Mouse (Mus musculus): ENCODE data around the gene Olfr1314. TPM values are rescaled to one million over a fixed set of nuclear protein-coding genes. Genes with fewer than 3 reads are reported as not detected.

The Olfr1314 gene
- not detected for polyA plus RNA-seq (2015; fragmentation: Illumina TruSeq; extraction: RNeasy Lipid Tissue Mini Kit (QIAGEN cat#74804); ENCODE audit: insufficient read depth, low replicate concordance)

DNA sequence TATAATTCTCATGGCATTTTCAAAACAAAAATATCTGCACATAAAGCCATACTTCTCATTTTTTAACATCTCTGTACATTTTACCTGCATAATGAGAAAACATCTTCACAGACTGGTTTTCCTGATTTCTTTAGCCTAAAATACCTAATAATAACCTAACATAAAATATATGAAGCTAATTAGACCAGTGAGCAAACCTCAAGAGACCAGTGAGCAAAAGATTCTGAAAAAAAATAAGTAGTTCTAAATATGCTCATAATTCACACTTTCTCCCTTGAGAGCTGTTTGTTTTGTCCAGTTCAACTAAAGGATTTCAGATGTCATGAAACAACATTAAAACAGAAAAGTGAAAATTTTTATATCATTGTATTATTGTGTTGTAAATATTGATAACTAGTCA lies at the start of gene Olfr1314:
TSS of gene Olfr1314 (minus strand) at position 101 of the 400 bp plus-strand sequence.

DNA sequence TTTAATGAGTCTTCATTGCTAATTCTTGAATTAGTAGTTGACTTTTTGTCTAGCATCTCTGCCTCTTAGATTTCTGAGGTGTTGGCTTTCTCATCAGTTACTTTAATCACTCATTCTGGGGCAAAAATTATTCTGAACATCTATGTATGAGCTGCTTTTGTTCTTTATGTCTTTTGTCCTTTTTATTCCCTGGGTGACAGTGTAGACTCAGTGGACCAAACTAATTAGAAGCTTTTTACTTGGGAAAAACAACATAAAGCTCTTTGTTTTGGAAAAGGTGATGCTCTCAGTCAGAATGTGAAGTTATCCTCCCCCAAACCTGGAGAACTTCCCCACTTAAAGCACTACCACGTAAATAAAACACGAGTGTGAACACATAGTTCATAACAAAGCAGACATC lies 43.4 kb upstream of the Olfr1314 start, which contains the start of gene Olfr1317:
TSS of gene Olfr1317 (plus strand) at position 301 of the 400 bp plus-strand sequence.

DNA sequence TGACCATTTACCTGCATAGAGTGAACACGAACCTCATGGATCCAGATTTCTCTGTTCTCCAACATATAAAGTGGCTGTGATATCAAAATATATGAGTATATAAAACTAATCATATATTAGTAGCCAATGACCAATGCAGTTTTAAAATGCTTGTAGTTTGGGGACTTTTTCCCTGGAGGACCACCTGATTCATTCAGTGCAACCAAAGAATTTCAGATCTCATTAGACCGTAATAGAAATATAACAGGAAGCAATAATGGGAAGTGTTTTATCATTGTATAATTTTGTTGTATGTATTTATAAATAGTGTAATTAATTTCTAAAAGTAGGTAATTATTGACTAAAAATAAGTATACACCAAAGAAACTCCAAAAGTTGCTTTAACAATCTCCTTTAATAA lies 38.3 kb upstream of the Olfr1314 start, which contains the start of gene Olfr1316:
TSS of gene Olfr1316 (minus strand) at position 101 of the 400 bp plus-strand sequence.

DNA sequence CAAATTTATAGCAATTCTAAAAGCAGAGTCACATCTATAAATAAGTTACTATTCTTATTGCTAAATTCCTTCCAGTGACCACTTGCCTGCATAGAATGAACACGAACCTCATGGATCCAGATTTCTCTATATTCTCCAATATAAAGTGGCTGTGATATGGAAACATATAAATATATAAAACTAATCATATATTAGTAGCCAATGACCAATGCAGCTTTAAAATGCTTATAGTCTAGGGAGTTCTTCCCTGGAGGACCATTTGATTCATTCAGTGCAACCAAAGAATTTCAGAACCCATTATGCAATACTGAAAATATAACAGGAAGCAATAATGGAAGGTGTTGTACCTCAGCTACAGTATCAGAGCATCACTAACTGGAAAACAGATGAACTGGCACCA lies 18.8 kb upstream of the Olfr1314 start, which contains the start of gene Olfr1315-ps1:
TSS of gene Olfr1315-ps1 (minus strand) at position 101 of the 400 bp plus-strand sequence.

DNA sequence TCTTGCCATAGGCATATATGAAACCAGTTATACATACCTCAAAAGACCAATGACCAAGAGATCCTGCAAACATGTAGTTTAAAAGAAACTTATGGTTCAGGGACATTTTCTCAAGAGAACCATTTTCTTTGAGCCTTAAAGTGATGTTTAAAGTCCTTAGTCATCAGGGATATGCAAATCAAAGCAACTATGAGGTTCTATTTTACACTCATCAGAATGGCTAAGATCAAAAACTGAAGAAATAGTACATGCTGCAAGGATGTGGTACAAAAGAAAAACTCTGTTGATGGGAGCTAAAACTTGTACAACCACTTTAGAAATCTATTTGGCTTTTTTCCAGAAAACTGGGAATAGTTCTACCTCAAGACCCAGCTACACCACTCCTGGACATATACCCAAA lies 18.8 kb downstream of the Olfr1314 start, which contains the start of gene Olfr1313:
TSS of gene Olfr1313 (minus strand) at position 101 of the 400 bp plus-strand sequence.

DNA sequence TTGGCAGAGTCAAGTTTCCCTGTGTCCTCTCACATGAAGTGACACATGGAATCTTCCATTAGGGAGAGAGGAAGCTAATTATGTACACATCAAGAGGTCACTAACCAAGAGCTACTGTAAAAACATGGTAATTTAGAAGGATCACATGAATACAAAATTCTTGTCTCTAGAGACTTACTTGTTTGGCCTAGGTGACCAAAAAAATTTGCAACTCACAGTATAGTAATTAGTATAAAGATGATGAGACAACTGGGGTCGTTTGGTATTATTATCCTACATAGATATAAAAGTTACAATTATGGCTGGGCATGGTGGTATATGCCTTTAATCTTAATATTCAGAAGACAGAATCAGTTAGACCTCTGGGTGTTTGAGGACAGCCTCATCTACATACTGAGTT lies 46.4 kb downstream of the Olfr1314 start, which contains the start of gene Olfr1312:
TSS of gene Olfr1312 (minus strand) at position 101 of the 400 bp plus-strand sequence.

Other genes with a start within 250 kb of the Olfr1314 start
- gene Olfr1305, start 219.6 kb downstream of the Olfr1314 start, polyA plus RNA-seq (2015; fragmentation: Illumina TruSeq; extraction: RNeasy Lipid Tissue Mini Kit (QIAGEN cat#74804); ENCODE audit: insufficient read depth, low replicate concordance), result not detected
- not detected for gene Olfr1306, start 180.5 kb downstream of the Olfr1314 start, polyA plus RNA-seq (2015; fragmentation: Illumina TruSeq; extraction: RNeasy Lipid Tissue Mini Kit (QIAGEN cat#74804); ENCODE audit: insufficient read depth, low replicate concordance)
- not detected for gene Olfr1307, start 147.3 kb downstream of the Olfr1314 start, polyA plus RNA-seq (2015; fragmentation: Illumina TruSeq; extraction: RNeasy Lipid Tissue Mini Kit (QIAGEN cat#74804); ENCODE audit: insufficient read depth, low replicate concordance)
- not detected for gene Olfr1308, start 131.8 kb downstream of the Olfr1314 start, polyA plus RNA-seq (2015; fragmentation: Illumina TruSeq; extraction: RNeasy Lipid Tissue Mini Kit (QIAGEN cat#74804); ENCODE audit: insufficient read depth, low replicate concordance)
- gene Olfr1309, start 106.5 kb downstream of the Olfr1314 start, polyA plus RNA-seq (2015; fragmentation: Illumina TruSeq; extraction: RNeasy Lipid Tissue Mini Kit (QIAGEN cat#74804); ENCODE audit: insufficient read depth, low replicate concordance), result not detected
- not detected for gene Olfr1310, start 84.1 kb downstream of the Olfr1314 start, polyA plus RNA-seq (2015; fragmentation: Illumina TruSeq; extraction: RNeasy Lipid Tissue Mini Kit (QIAGEN cat#74804); ENCODE audit: insufficient read depth, low replicate concordance)
- not detected for gene Olfr1311, start 72.4 kb downstream of the Olfr1314 start, polyA plus RNA-seq (2015; fragmentation: Illumina TruSeq; extraction: RNeasy Lipid Tissue Mini Kit (QIAGEN cat#74804); ENCODE audit: insufficient read depth, low replicate concordance)
- gene Olfr1312, start 46.5 kb downstream of the Olfr1314 start, polyA plus RNA-seq (2015; fragmentation: Illumina TruSeq; extraction: RNeasy Lipid Tissue Mini Kit (QIAGEN cat#74804); ENCODE audit: insufficient read depth, low replicate concordance), result not detected
- gene Olfr1313, start 18.9 kb downstream of the Olfr1314 start, polyA plus RNA-seq (2015; fragmentation: Illumina TruSeq; extraction: RNeasy Lipid Tissue Mini Kit (QIAGEN cat#74804); ENCODE audit: insufficient read depth, low replicate concordance), result not detected
- gene Olfr1315-ps1, start 18.7 kb upstream of the Olfr1314 start, polyA plus RNA-seq (2015; fragmentation: Illumina TruSeq; extraction: RNeasy Lipid Tissue Mini Kit (QIAGEN cat#74804); ENCODE audit: insufficient read depth, low replicate concordance), result not detected
- not detected for gene Olfr1316, start 38.2 kb upstream of the Olfr1314 start, polyA plus RNA-seq (2015; fragmentation: Illumina TruSeq; extraction: RNeasy Lipid Tissue Mini Kit (QIAGEN cat#74804); ENCODE audit: insufficient read depth, low replicate concordance)
- not detected for gene Olfr1317, start 43.5 kb upstream of the Olfr1314 start, polyA plus RNA-seq (2015; fragmentation: Illumina TruSeq; extraction: RNeasy Lipid Tissue Mini Kit (QIAGEN cat#74804); ENCODE audit: insufficient read depth, low replicate concordance)
- gene Olfr1318, start 57.4 kb upstream of the Olfr1314 start, polyA plus RNA-seq (2015; fragmentation: Illumina TruSeq; extraction: RNeasy Lipid Tissue Mini Kit (QIAGEN cat#74804); ENCODE audit: insufficient read depth, low replicate concordance), result not detected
- 7.4 TPM for gene Lpcat4, start 142.7 kb upstream of the Olfr1314 start, polyA plus RNA-seq (2015; fragmentation: Illumina TruSeq; extraction: RNeasy Lipid Tissue Mini Kit (QIAGEN cat#74804); ENCODE audit: insufficient read depth, low replicate concordance)
- not detected for gene Nutm1, start 162.5 kb upstream of the Olfr1314 start, polyA plus RNA-seq (2015; fragmentation: Illumina TruSeq; extraction: RNeasy Lipid Tissue Mini Kit (QIAGEN cat#74804); ENCODE audit: insufficient read depth, low replicate concordance)
- 87.9 TPM for gene Nop10, start 165.1 kb upstream of the Olfr1314 start, polyA plus RNA-seq (2015; fragmentation: Illumina TruSeq; extraction: RNeasy Lipid Tissue Mini Kit (QIAGEN cat#74804); ENCODE audit: insufficient read depth, low replicate concordance)
- 225 TPM for gene Slc12a6, start 169.0 kb upstream of the Olfr1314 start, polyA plus RNA-seq (2015; fragmentation: Illumina TruSeq; extraction: RNeasy Lipid Tissue Mini Kit (QIAGEN cat#74804); ENCODE audit: insufficient read depth, low replicate concordance)
- 1.1 TPM for gene Gm21985, start 169.5 kb upstream of the Olfr1314 start, polyA plus RNA-seq (2015; fragmentation: Illumina TruSeq; extraction: RNeasy Lipid Tissue Mini Kit (QIAGEN cat#74804); ENCODE audit: insufficient read depth, low replicate concordance)

Measured in spleen, adult 10 weeks (tissue).